Mouse (Mus musculus): ENCODE measurements around the gene Scaf11. TPM values are rescaled to one million over a fixed set of nuclear protein-coding genes. Genes with fewer than 3 reads are reported as not detected.
"Not testable (repeated sequence)": the region's sequence is repeated elsewhere in the genome, so short reads cannot be mapped to it uniquely, and the experiment has no call there.

The Scaf11 gene
- total and polyA plus RNA-seq, 3 experiments: 9.6 to 54.0 (median 45.9) TPM

GRCm38 (mm10) chr15:96456651-96457337, 3.8 kb downstream of the Scaf11 start:
- intact Hi-C loops (cut with DNase I): no loop called here
- Histone ChIP-seq H3K9ac (ENCODE audit: low read depth, low read length) (no peak overlapping the region), H3K79me2 (replicated peaks; ENCODE audit: control insufficient read depth, insufficient read depth, low read length) (peaks cover 11% of the 10 kb centered on the region; the same call in 1 of the 2 replicates), H3K4me3 (no peak overlapping the region), H3K27ac (no peak overlapping the region), H3K27me3 (ENCODE audit: control insufficient read depth, insufficient read depth, low read length) (no peaks in the 10 kb centered on the region), H3K4me1 (ENCODE audit: control insufficient read depth, insufficient read depth, low read length) (peaks cover 8% of the 10 kb centered on the region), H3K36me3 (ENCODE audit: control insufficient read depth, insufficient read depth, low read length) (peaks cover 28% of the 10 kb centered on the region)
- no peak for TF ChIP-seq POLR2A (IDR thresholded peaks at IDR 0.05; ENCODE audit: insufficient read depth, low read depth, low read length)
- TF ChIP-seq CTCF (IDR thresholded peaks at IDR 0.05): no peak
- TF ChIP-seq EP300 (IDR thresholded peaks at IDR 0.05; ENCODE audit: insufficient read depth, low read depth, low read length): no peak
- no peak for DNase-seq
- 72% methylated on average over 5 of the region's 5 CpGs for WGBS

- intact Hi-C loops (cut with DNase I): no loop called here
- TF ChIP-seq EP300 (IDR thresholded peaks at IDR 0.05; ENCODE audit: insufficient read depth, low read depth, low read length) (no peak), CTCF (IDR thresholded peaks at IDR 0.05) (no peak), POLR2A (IDR thresholded peaks at IDR 0.05; ENCODE audit: insufficient read depth, low read depth, low read length) (no peak)
- 47% methylated on average over 4 of the region's 4 CpGs for WGBS
- no peak for DNase-seq
- Histone ChIP-seq H3K27me3 (ENCODE audit: control insufficient read depth, insufficient read depth, low read length) (no peaks in the 10 kb centered on the region), H3K27ac (no peak overlapping the region), H3K79me2 (replicated peaks; ENCODE audit: control insufficient read depth, insufficient read depth, low read length) (peaks cover 12% of the 10 kb centered on the region; the same call in 1 of the 2 replicates), H3K9ac (ENCODE audit: low read depth, low read length) (no peak overlapping the region), H3K4me1 (ENCODE audit: control insufficient read depth, insufficient read depth, low read length) (peaks cover 8% of the 10 kb centered on the region), H3K4me3 (no peak overlapping the region), H3K36me3 (ENCODE audit: control insufficient read depth, insufficient read depth, low read length) (peaks cover 28% of the 10 kb centered on the region)
Measured at GRCm38 (mm10) chr15:96455595-96456214, 4.9 kb downstream of the Scaf11 start.

GRCm38 (mm10) chr15:96453346-96453745, 7.3 kb downstream of the Scaf11 start:
- Histone ChIP-seq H3K36me3 (ENCODE audit: control insufficient read depth, insufficient read depth, low read length) (peaks cover 22% of the 10 kb centered on the region), H3K27me3 (ENCODE audit: control insufficient read depth, insufficient read depth, low read length) (no peaks in the 10 kb centered on the region), H3K79me2 (replicated peaks; ENCODE audit: control insufficient read depth, insufficient read depth, low read length) (peaks cover 14% of the 10 kb centered on the region), H3K9ac (ENCODE audit: low read depth, low read length) (no peak overlapping the region), H3K4me3 (no peak overlapping the region), H3K4me1 (ENCODE audit: control insufficient read depth, insufficient read depth, low read length) (peaks cover 7% of the 10 kb centered on the region), H3K27ac (no peak overlapping the region)
- intact Hi-C loops (cut with DNase I): no loop called here
- TF ChIP-seq EP300 (IDR thresholded peaks at IDR 0.05; ENCODE audit: insufficient read depth, low read depth, low read length) (no peak), CTCF (IDR thresholded peaks at IDR 0.05) (no peak), POLR2A (IDR thresholded peaks at IDR 0.05; ENCODE audit: insufficient read depth, low read depth, low read length) (no peak)
- DNase-seq: no peak
- 87% methylated on average over 1 of the region's 1 CpGs for WGBS

GRCm38 (mm10) chr15:96448656-96449299, 11.9 kb downstream of the Scaf11 start:
- intact Hi-C loops (cut with DNase I): no loop called here
- peaks cover 2% of the 10 kb centered on the region; the same call in 1 of the 2 replicates for H3K36me3 ChIP-seq (ENCODE audit: control insufficient read depth, insufficient read depth, low read length)
- 71% methylated on average over 7 of the region's 7 CpGs for WGBS

GRCm38 (mm10) chr15:96446785-96447184, 13.9 kb downstream of the Scaf11 start:
- intact Hi-C loops (cut with DNase I): no loop called here

More at GRCm38 (mm10) chr15:96448656-96449299, 11.9 kb downstream of the Scaf11 start:
- H3K79me2 ChIP-seq (replicated peaks; ENCODE audit: control insufficient read depth, insufficient read depth, low read length): peaks cover 9% of the 10 kb centered on the region
- no peak overlapping the region for H3K4me3 ChIP-seq
- H3K4me1 ChIP-seq (ENCODE audit: control insufficient read depth, insufficient read depth, low read length): peaks cover 3% of the 10 kb centered on the region
- TF ChIP-seq CTCF (IDR thresholded peaks at IDR 0.05) (no peak), POLR2A (IDR thresholded peaks at IDR 0.05; ENCODE audit: insufficient read depth, low read depth, low read length) (no peak), EP300 (IDR thresholded peaks at IDR 0.05; ENCODE audit: insufficient read depth, low read depth, low read length) (no peak)
- DNase-seq: peak in 1 of 2 experiments; percentile 31
- H3K27ac ChIP-seq: no peak overlapping the region
- no peaks in the 10 kb centered on the region for H3K27me3 ChIP-seq (ENCODE audit: control insufficient read depth, insufficient read depth, low read length)
- no peak overlapping the region; the same call in 1 of the 2 replicates for H3K9ac ChIP-seq (ENCODE audit: low read depth, low read length)

GRCm38 (mm10) chr15:96441480-96441879, 19.2 kb downstream of the Scaf11 start:
- H3K27ac ChIP-seq; H3K27me3 ChIP-seq (ENCODE audit: control insufficient read depth, insufficient read depth, low read length); H3K79me2 ChIP-seq (replicated peaks; ENCODE audit: control insufficient read depth, insufficient read depth, low read length); H3K36me3 ChIP-seq (ENCODE audit: control insufficient read depth, insufficient read depth, low read length); H3K9ac ChIP-seq (ENCODE audit: low read depth, low read length); H3K4me3 ChIP-seq; intact Hi-C loops (cut with DNase I); H3K4me1 ChIP-seq (ENCODE audit: control insufficient read depth, insufficient read depth, low read length); DNase-seq: not testable (repeated sequence)
- WGBS: 85% methylated on average over 5 of the region's 6 CpGs

More at GRCm38 (mm10) chr15:96446785-96447184, 13.9 kb downstream of the Scaf11 start:
- Histone ChIP-seq H3K79me2 (replicated peaks; ENCODE audit: control insufficient read depth, insufficient read depth, low read length) (peaks cover 7% of the 10 kb centered on the region), H3K27ac (no peak overlapping the region), H3K9ac (ENCODE audit: low read depth, low read length) (no peak overlapping the region), H3K4me1 (ENCODE audit: control insufficient read depth, insufficient read depth, low read length) (peaks cover 3% of the 10 kb centered on the region), H3K4me3 (no peak overlapping the region), H3K36me3 (ENCODE audit: control insufficient read depth, insufficient read depth, low read length) (peaks cover 2% of the 10 kb centered on the region; the same call in 1 of the 2 replicates), H3K27me3 (ENCODE audit: control insufficient read depth, insufficient read depth, low read length) (no peaks in the 10 kb centered on the region)
- no peak for DNase-seq
- WGBS: 87% methylated on average over 10 of the region's 10 CpGs
- TF ChIP-seq POLR2A (IDR thresholded peaks at IDR 0.05; ENCODE audit: insufficient read depth, low read depth, low read length) (no peak), CTCF (IDR thresholded peaks at IDR 0.05) (no peak), EP300 (IDR thresholded peaks at IDR 0.05; ENCODE audit: insufficient read depth, low read depth, low read length) (no peak)

Data from heart, adult 2 months (tissue).